Mouse (Mus musculus): Measurements from ENCODE around the gene Nusap1. TPM values are rescaled to one million over a fixed set of nuclear protein-coding genes. Genes with fewer than 3 reads are reported as not detected.

The Nusap1 gene
- polyA plus RNA-seq, 1 experiment from 2014 or later, result 93.7 TPM

Other genes starting within 250 kb of the Nusap1 start
- gene Ino80, start 140.6 kb upstream of the Nusap1 start, polyA plus RNA-seq (2015; fragmentation: Nextera tagmentation; extraction: Ambion mirVana), result 4.2 TPM in 2 replicates
- 0.20 and 0.64 TPM in 2 replicates for gene Exd1, start 70.7 kb upstream of the Nusap1 start, polyA plus RNA-seq (2015; fragmentation: Nextera tagmentation; extraction: Ambion mirVana)
- gene Chp1, start 70.6 kb upstream of the Nusap1 start, polyA plus RNA-seq (2015; fragmentation: Nextera tagmentation; extraction: Ambion mirVana), result 61.0 and 66.9 TPM in 2 replicates
- 27.8 and 29.1 TPM in 2 replicates for gene Oip5, start 171 bp downstream of the Nusap1 start, polyA plus RNA-seq (2015; fragmentation: Nextera tagmentation; extraction: Ambion mirVana)
- gene Ndufaf1, start 44.5 kb downstream of the Nusap1 start, polyA plus RNA-seq (2015; fragmentation: Nextera tagmentation; extraction: Ambion mirVana), result 41.4 and 41.6 TPM in 2 replicates
- gene Rtf1, start 56.8 kb downstream of the Nusap1 start, polyA plus RNA-seq (2015; fragmentation: Nextera tagmentation; extraction: Ambion mirVana), result 35.4 and 39.9 TPM in 2 replicates
- 3.0 and 3.6 TPM in 2 replicates for gene Itpka, start 124.0 kb downstream of the Nusap1 start, polyA plus RNA-seq (2015; fragmentation: Nextera tagmentation; extraction: Ambion mirVana)
- gene Ltk, start 142.1 kb downstream of the Nusap1 start, polyA plus RNA-seq (2015; fragmentation: Nextera tagmentation; extraction: Ambion mirVana), result 1.3 and 1.5 TPM in 2 replicates
- gene Rpap1, start 169.2 kb downstream of the Nusap1 start, polyA plus RNA-seq (2015; fragmentation: Nextera tagmentation; extraction: Ambion mirVana), result 28.2 and 31.3 TPM in 2 replicates
- 17.0 and 20.1 TPM in 2 replicates for gene Tyro3, start 179.4 kb downstream of the Nusap1 start, polyA plus RNA-seq (2015; fragmentation: Nextera tagmentation; extraction: Ambion mirVana)